8 mouse cellular contexts compared by ENCODE assay signal in the genomic region with DNA sequence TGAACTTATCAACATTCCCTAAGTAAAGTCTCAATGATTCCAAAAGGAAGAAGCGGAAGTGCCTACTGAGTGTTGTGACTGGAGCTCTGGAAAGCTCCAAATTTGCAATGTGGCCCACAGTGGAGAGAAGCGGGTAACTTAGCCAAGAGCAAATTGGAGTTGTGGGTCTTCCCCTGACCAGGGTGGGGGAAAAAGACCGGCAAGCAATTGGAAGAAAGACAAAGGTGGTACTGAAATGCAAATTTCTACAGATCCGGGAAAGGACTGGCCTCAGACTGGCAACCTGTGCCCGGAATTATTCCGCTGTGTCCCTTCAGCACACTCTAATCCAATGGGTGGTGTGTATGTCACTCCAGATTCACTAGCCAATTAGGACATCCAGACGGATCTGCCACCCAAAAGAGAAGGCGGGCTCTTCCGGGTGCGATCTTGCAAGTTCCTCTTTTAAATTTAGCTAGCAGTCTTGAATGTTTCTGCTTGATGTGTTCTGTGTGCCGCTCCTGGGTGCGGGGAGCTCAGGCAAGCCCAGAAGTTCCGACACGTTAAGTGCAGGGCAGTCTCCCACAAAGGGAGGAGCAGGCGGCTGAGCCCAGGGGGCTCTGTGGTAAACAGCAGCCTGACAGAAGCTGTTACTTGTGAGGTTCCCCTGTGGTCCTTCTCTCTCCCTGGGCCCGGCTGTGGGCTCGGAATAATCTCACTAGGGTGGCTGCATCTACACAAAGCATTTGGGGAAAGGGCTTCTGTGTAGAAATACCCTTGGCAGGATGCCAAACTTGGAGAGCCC. TPM values are rescaled to one million over a fixed set of nuclear protein-coding genes. Genes with fewer than 3 reads are reported as not detected.
DNase-seq lines count a peak whose midpoint lies in the region; ATAC-seq and TF ChIP-seq lines count a peak whose summit lies in the region.

No protein-coding gene starts in this region.

- peak overlapping the region; percentile 52 for H3K4me2 ChIP-seq in CH12.LX (ENCODE audit: insufficient read depth, low read depth, poor library complexity, severe bottlenecking)
- H3K4me2 ChIP-seq in forebrain, embryonic 11.5 days (ENCODE audit: low read depth, low read length, severe bottlenecking), result peak overlapping the region; percentile 74
- peak overlapping the region; percentile 65 for H3K4me2 ChIP-seq in heart, embryonic 15.5 days
- H3K4me2 ChIP-seq in liver, embryonic 12.5 days, result peak overlapping the region; percentile 75
- H3K4me2 ChIP-seq in stomach, embryonic 14.5 days (replicated peaks; ENCODE audit: low read depth, low read length), result peak overlapping the region; percentile 66

- no peaks in the 10 kb centered on the region for H3K27me3 ChIP-seq in CH12.LX (replicated peaks)
- no peaks in the 10 kb centered on the region for H3K27me3 ChIP-seq in forebrain, embryonic 11.5 days (ENCODE audit: control insufficient read depth, insufficient read depth, low read length)
- 0 out of 2 replicates have a peak, but pooled peaks cover 4% of the 10 kb centered on the region for H3K27me3 ChIP-seq in heart, embryonic 15.5 days
- peaks cover 8% of the 10 kb centered on the region for H3K27me3 ChIP-seq in liver, embryonic 12.5 days (replicated peaks)
- H3K27me3 ChIP-seq in stomach, embryonic 14.5 days (ENCODE audit: control insufficient read depth, insufficient read depth, low read length), result no peaks in the 10 kb centered on the region

- WGBS in forebrain, embryonic 11.5 days, result 2% methylated on average over 17 of the region's 17 CpGs
- WGBS in heart, embryonic 15.5 days, result 3% methylated on average over 17 of the region's 17 CpGs
- 5% methylated on average over 17 of the region's 17 CpGs for WGBS in liver, embryonic 12.5 days (ENCODE audit: insufficient replicate concordance)
- WGBS in stomach, embryonic 14.5 days, result 2% methylated on average over 17 of the region's 17 CpGs

- H3K4me1 ChIP-seq in CH12.LX (ENCODE audit: control insufficient read depth in 1 of 2, insufficient read depth in 2 of 2), result peaks cover 5 to 11% of the 10 kb centered on the region in 2 experiments; a peak in 3 of 4 replicates
- no peaks in the 10 kb centered on the region for H3K4me1 ChIP-seq in forebrain, embryonic 11.5 days (replicated peaks; ENCODE audit: control insufficient read depth, insufficient read depth, low read length)
- 0 out of 2 replicates have a peak, but pooled peaks cover 4% of the 10 kb centered on the region for H3K4me1 ChIP-seq in heart, embryonic 15.5 days (replicated peaks)
- H3K4me1 ChIP-seq in liver, embryonic 12.5 days, result peaks cover 8% of the 10 kb centered on the region
- no peaks in the 10 kb centered on the region for H3K4me1 ChIP-seq in stomach, embryonic 14.5 days (ENCODE audit: control insufficient read depth, insufficient read depth, low read length)

- TF ChIP-seq POLR2A in CH12.LX (IDR thresholded peaks at IDR 0.05; ENCODE audit: low read depth, low read length), result peak; percentile 89

- dilution Hi-C loops in CH12.LX (cut with MboI; ENCODE audit: extremely low pct_ligation_motif_present, extremely low pct_unique_long_range_greater_than_20kb, low sequenced_read_pairs), result no loop called here

- in situ Hi-C loops in CH12.LX (cut with MboI; ENCODE audit: low pct_ligation_motif_present, low pct_unique_long_range_greater_than_20kb, low sequenced_read_pairs), result no loop called here

- peak overlapping the region; percentile 81 for H3K27ac ChIP-seq in CH12.LX (ENCODE audit: insufficient read depth, low read depth)
- H3K27ac ChIP-seq in forebrain, embryonic 11.5 days (ENCODE audit: low read depth, low read length), result peak overlapping the region; percentile 37
- peak overlapping the region; percentile 65 for H3K27ac ChIP-seq in heart, embryonic 15.5 days
- H3K27ac ChIP-seq in liver, embryonic 12.5 days, result peak overlapping the region; percentile 83
- peak overlapping the region; percentile 84 for H3K27ac ChIP-seq in stomach, embryonic 14.5 days (ENCODE audit: low read length)

- no peaks in the 10 kb centered on the region for H3K36me3 ChIP-seq in CH12.LX (replicated peaks in 1 of 2; ENCODE audit: control insufficient read depth in 1 of 2, insufficient read depth in 1 of 2, low read length in 1 of 2)
- no peaks in the 10 kb centered on the region for H3K36me3 ChIP-seq in forebrain, embryonic 11.5 days (ENCODE audit: control insufficient read depth, insufficient read depth, low read length)
- no peaks in the 10 kb centered on the region for H3K36me3 ChIP-seq in heart, embryonic 15.5 days
- no peaks in the 10 kb centered on the region for H3K36me3 ChIP-seq in liver, embryonic 12.5 days
- no peaks in the 10 kb centered on the region for H3K36me3 ChIP-seq in stomach, embryonic 14.5 days (ENCODE audit: control insufficient read depth, insufficient read depth, low read length)

- no peaks in the 10 kb centered on the region for H3K79me2 ChIP-seq in CH12.LX (replicated peaks; ENCODE audit: control insufficient read depth, extremely low read depth, insufficient read depth, poor library complexity, severe bottlenecking)

- peak; percentile 100 for ATAC-seq in forebrain, embryonic 11.5 days (replicated peaks; ENCODE audit: low FRiP score)
- peak; percentile 99 for ATAC-seq in heart, embryonic 15.5 days (replicated peaks; ENCODE audit: insufficient number of reproducible peaks, insufficient read depth, low FRiP score, low read depth)
- peak; percentile 100 for ATAC-seq in liver, embryonic 12.5 days
- ATAC-seq in stomach, embryonic 14.5 days (ENCODE audit: insufficient number of reproducible peaks, insufficient read depth, low FRiP score, low read depth), result peak; percentile 99

- H3K9me3 ChIP-seq in CH12.LX (replicated peaks; ENCODE audit: low read length), result no peaks in the 10 kb centered on the region
- no peaks in the 10 kb centered on the region for H3K9me3 ChIP-seq in forebrain, embryonic 11.5 days (ENCODE audit: control insufficient read depth, low read length)
- H3K9me3 ChIP-seq in heart, embryonic 15.5 days (replicated peaks), result no peaks in the 10 kb centered on the region
- no peaks in the 10 kb centered on the region for H3K9me3 ChIP-seq in liver, embryonic 12.5 days (replicated peaks)
- no peaks in the 10 kb centered on the region for H3K9me3 ChIP-seq in stomach, embryonic 14.5 days (ENCODE audit: control insufficient read depth, low read depth, low read length)

- peak; percentile 98 for DNase-seq in CH12.LX (ENCODE audit: extremely low read depth)
- peak; percentile 79 for DNase-seq in c-Kit-positive CD71-positive TER-119-positive erythroid progenitor cells, embryonic 14.5 days (ENCODE audit: low spot score)
- DNase-seq in forebrain, embryonic 11.5 days (ENCODE audit: low spot score), result peak; percentile 81
- DNase-seq in kidney, postnatal 14 days, result peak; percentile 90
- peak; percentile 67 to 79 for DNase-seq in natural killer cell, adult 2 months (ENCODE audit: low spot score in 2 of 2)

- no peak for TF ChIP-seq RAD21 in CH12.LX (IDR thresholded peaks at IDR 0.05; ENCODE audit: low read depth, low read length)

- TF ChIP-seq EP300 in CH12.LX (IDR thresholded peaks at IDR 0.05; ENCODE audit: low read length), result no peak

- peak overlapping the region; percentile 80 for H3K9ac ChIP-seq in CH12.LX (ENCODE audit: insufficient read depth, low read depth)
- H3K9ac ChIP-seq in forebrain, embryonic 11.5 days (ENCODE audit: low read length), result peak overlapping the region; percentile 76
- peak overlapping the region; percentile 57 for H3K9ac ChIP-seq in heart, embryonic 15.5 days
- H3K9ac ChIP-seq in liver, embryonic 12.5 days, result peak overlapping the region; percentile 81
- peak overlapping the region; percentile 45; the same call in 1 of the 2 replicates for H3K9ac ChIP-seq in stomach, embryonic 14.5 days (replicated peaks; ENCODE audit: low read depth, low read length)

- no peak for TF ChIP-seq CTCF in CH12.LX (conservative IDR thresholded peaks at IDR 0.05 in 1 of 2, IDR thresholded peaks at IDR 0.05 in 1 of 2; ENCODE audit: low read depth in 2 of 2, low read length in 2 of 2)

- peak overlapping the region; percentile 49 to 68 (median 64) for H3K4me3 ChIP-seq in CH12.LX (replicated peaks in 1 of 3; ENCODE audit: low read depth in 2 of 3, low read length in 2 of 3, poor library complexity in 1 of 3)
- peak overlapping the region; percentile 38 for H3K4me3 ChIP-seq in forebrain, embryonic 11.5 days (ENCODE audit: low read depth, low read length)
- peak overlapping the region; percentile 54 for H3K4me3 ChIP-seq in heart, embryonic 15.5 days
- H3K4me3 ChIP-seq in liver, embryonic 12.5 days, result peak overlapping the region; percentile 66
- peak overlapping the region; percentile 45 for H3K4me3 ChIP-seq in stomach, embryonic 14.5 days (ENCODE audit: low read depth, low read length)

RNA-seq across cellular contexts. Expression of a gene that starts 25.3 kb away (rescaled TPM):
- total RNA-seq in CH12.LX (2012; rRNA removed) (0.93 and 1.3 TPM in 2 replicates), CH12.LX (2014; rRNA removed) (0.63 and 1.2 TPM in 2 replicates)
- polyA plus RNA-seq in CH12.LX (2012; ENCODE audit: insufficient read length, low read depth), result 0.77 and 0.94 TPM in 2 replicates
- polyA plus RNA-seq in forebrain, embryonic 11.5 days (2014; fragmentation: Nextera tagmentation; extraction: Ambion mirVana), result 2.1 and 2.9 TPM in 2 replicates
- 1.4 TPM in 2 replicates for polyA plus RNA-seq in heart, embryonic 15.5 days (2015; fragmentation: Nextera tagmentation; extraction: Ambion mirVana)
- polyA plus RNA-seq in liver, embryonic 12.5 days (2016; fragmentation: Nextera tagmentation; extraction: Ambion mirVana), result 1.6 and 1.7 TPM in 2 replicates
- 2.4 and 3.1 TPM in 2 replicates for polyA plus RNA-seq in stomach, embryonic 14.5 days (2014; fragmentation: Nextera tagmentation; extraction: Ambion mirVana)

RNA-seq across cellular contexts. Expression of a gene that starts 25.4 kb away (rescaled TPM):
- 90.3 and 99.0 TPM in 2 replicates for total RNA-seq in CH12.LX (2012; rRNA removed)
- 74.3 and 75.1 TPM in 2 replicates for total RNA-seq in CH12.LX (2014; rRNA removed)
- 100 and 102 TPM in 2 replicates for polyA plus RNA-seq in CH12.LX (2012; ENCODE audit: insufficient read length, low read depth)
- 113 and 115 TPM in 2 replicates for polyA plus RNA-seq in forebrain, embryonic 11.5 days (2014; fragmentation: Nextera tagmentation; extraction: Ambion mirVana)
- polyA plus RNA-seq in heart, embryonic 15.5 days (2015; fragmentation: Nextera tagmentation; extraction: Ambion mirVana), result 32.3 and 43.7 TPM in 2 replicates
- 48.2 and 49.0 TPM in 2 replicates for polyA plus RNA-seq in liver, embryonic 12.5 days (2016; fragmentation: Nextera tagmentation; extraction: Ambion mirVana)
- 72.5 and 79.5 TPM in 2 replicates for polyA plus RNA-seq in stomach, embryonic 14.5 days (2014; fragmentation: Nextera tagmentation; extraction: Ambion mirVana)

RNA-seq across cellular contexts. Expression of a gene that starts 39.5 kb away (rescaled TPM):
- total RNA-seq in CH12.LX (2012; rRNA removed) (27.5 and 30.6 TPM in 2 replicates), CH12.LX (2014; rRNA removed) (15.8 and 19.7 TPM in 2 replicates)
- 21.4 and 23.4 TPM in 2 replicates for polyA plus RNA-seq in CH12.LX (2012; ENCODE audit: insufficient read length, low read depth)
- 22.5 and 23.5 TPM in 2 replicates for polyA plus RNA-seq in forebrain, embryonic 11.5 days (2014; fragmentation: Nextera tagmentation; extraction: Ambion mirVana)
- 11.9 and 14.1 TPM in 2 replicates for polyA plus RNA-seq in heart, embryonic 15.5 days (2015; fragmentation: Nextera tagmentation; extraction: Ambion mirVana)
- polyA plus RNA-seq in liver, embryonic 12.5 days (2016; fragmentation: Nextera tagmentation; extraction: Ambion mirVana), result 28.8 and 30.1 TPM in 2 replicates
- polyA plus RNA-seq in stomach, embryonic 14.5 days (2014; fragmentation: Nextera tagmentation; extraction: Ambion mirVana), result 29.5 and 30.0 TPM in 2 replicates

RNA-seq across cellular contexts. Expression of a gene that starts 49.0 kb away (rescaled TPM):
- total RNA-seq in CH12.LX (2012; rRNA removed) (55.3 and 56.0 TPM in 2 replicates), CH12.LX (2014; rRNA removed) (74.1 and 86.6 TPM in 2 replicates)
- polyA plus RNA-seq in CH12.LX (2012; ENCODE audit: insufficient read length, low read depth), result 53.4 and 58.2 TPM in 2 replicates
- polyA plus RNA-seq in forebrain, embryonic 11.5 days (2014; fragmentation: Nextera tagmentation; extraction: Ambion mirVana), result 130 and 132 TPM in 2 replicates
- 43.9 and 51.1 TPM in 2 replicates for polyA plus RNA-seq in heart, embryonic 15.5 days (2015; fragmentation: Nextera tagmentation; extraction: Ambion mirVana)
- polyA plus RNA-seq in liver, embryonic 12.5 days (2016; fragmentation: Nextera tagmentation; extraction: Ambion mirVana), result 73.3 and 75.2 TPM in 2 replicates
- polyA plus RNA-seq in stomach, embryonic 14.5 days (2014; fragmentation: Nextera tagmentation; extraction: Ambion mirVana), result 81.4 and 84.8 TPM in 2 replicates

Comparison
In these comparisons a context has a peak if more than half of its experiments do, and no peak if none do; other contexts are left out.
1. Peak in every context shown above with its lines: DNase-seq, ATAC-seq, H3K4me3 ChIP-seq and H3K27ac ChIP-seq.